Mouse (Mus musculus) urinary bladder, postnatal 25 days (tissue): Measurements from ENCODE around the gene Tex14.
"Not testable (repeated sequence)": the region's sequence is repeated elsewhere in the genome, so short reads cannot be mapped to it uniquely, and the experiment has no call there.

Source experiments
- DNase-seq: peaks from one replicate; pipeline ENCODE4 v3.0.0; 2022; ENCODE audit warnings: low spot score

The Tex14 gene

DNA sequence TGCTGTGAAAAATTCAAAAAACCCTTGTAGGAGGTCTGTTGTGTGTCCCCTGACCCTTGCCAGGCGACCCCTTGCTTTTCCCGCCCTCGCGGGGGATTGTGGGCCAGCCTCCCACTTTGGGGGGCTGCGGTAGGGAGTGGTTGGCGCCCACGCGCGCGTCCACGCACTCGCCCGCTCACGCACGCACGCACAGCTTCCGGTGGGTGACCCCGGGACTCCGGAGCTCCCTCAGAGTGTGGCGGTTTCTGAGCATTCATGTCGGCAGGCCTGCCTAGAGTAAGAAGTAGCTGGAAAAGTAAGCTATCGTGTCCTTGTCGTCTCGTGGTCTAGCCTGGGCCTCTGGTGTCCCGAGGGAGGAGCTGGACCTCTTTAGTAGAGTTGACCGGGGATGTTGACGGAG, at the start of gene Tex14, which contains the start of gene Rad51c:
Tex14 (plus strand) TSS at position 190 of the 400 bp plus-strand sequence.
Rad51c (minus strand) TSS at position 79 of the 400 bp plus-strand sequence.
- DNase-seq: no peak

DNA sequence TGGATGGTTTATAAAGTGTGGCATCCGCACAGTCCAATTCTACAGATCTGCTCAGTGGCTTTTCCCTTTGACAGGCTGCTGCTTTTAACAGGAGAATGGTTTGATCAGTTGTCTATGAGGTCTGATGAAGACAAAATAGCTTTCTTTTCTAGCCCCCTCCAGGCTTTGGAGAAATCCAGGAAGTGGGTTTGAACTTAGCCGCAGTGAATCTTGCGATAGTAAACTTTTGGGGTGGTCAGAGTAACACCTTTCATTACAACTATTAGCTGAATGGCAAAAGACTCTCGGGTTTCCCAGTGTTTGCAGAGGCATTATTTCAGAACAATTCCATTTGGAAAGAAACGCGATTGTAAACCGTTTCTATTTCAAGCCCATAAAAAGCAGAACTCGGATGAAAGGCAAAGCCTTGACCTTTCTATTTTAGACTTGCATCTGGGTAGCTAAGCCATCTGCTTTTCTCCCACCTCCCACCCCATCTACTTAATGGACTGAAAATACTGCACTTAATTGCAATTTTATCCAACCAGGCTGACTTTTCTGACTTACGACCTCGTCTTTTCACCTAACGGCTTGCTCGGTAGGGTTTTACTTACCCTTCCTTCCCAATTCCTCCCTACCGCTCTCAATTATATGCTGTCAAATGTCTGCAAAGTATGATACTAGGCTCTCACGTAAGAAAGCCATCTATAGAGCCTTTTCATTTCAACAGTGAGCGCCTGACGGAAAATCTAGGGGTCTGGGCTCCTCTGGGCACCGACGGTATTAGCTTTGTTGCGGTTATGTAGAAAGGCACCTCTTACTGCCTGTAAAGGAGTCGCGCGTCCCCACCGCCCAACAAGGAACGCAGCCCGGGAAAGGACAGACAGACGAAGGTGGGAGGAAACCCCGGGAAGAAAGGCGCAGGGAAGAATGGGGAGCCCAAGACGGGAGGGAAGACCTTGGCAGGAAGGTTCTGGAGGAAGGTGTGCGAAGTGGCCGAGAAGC, 47.3 kb upstream of the Tex14 start:
- peak; percentile 3 for DNase-seq

DNA sequence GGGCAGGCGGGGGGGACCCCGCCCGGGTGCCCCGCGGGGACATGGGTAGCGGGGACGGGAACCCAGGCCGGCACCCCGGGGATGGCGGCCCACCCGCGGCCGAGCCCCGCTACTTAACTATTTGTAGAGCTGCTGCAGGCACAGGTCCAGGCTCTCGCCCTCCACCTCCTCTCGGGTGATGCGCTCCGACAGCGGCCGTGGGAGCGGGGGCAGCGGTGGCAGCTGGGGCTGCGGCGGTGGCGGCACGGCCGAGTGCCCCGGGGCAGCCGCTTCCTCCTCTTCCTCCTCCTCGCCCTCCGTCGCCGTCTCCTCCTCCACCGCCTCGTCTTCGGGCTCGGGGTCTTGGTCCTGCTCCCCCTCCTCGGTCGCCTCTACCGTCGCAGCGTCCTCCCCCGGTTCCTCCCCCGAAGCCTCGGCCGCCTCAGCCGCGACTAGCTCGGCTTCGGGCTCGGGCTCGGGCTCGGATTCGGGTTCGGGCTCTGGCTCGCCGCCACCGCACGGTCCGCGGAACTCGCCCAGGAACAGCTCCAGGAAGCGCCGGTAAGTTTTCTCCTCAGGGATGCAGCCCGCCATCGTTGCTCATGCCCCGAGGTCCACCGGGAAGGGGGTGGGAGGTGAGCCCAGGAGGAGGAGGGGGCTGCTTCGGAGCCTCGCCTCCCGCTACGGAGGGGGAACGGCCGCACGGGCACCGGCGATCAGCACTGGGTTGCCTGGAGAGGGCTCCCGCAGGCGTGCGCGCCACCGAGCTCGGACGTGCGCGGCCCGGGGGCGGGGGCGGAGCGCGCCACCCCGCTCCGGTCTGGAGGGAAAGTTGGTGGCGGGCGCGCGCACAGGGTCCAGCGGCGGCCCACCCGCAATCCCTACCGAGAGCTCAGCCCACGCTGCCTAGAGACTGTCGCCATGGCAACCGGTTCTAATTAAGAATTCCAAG, 46.3 kb upstream of the Tex14 start, which contains the start of gene Ppm1e:
Ppm1e (minus strand) TSS at position 693 of the 931 bp plus-strand sequence.
- peak; percentile 54 for DNase-seq

DNA sequence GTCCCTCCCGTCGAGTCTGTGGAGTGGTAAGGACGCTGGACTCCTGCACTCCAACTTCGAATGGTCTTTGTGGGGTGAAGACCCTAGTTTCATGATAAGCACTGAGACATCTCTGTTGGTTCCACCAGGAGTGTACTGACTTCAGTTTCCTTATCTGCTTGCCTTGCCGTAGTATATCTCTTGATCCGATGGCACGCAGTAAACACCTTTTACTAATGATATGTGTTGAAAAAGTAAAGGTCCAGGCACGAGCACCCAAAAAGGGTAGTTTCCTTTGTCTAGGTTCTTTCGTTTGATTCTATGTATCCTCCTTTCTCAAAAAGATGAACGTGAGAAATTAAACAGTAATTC, 45.6 kb upstream of the Tex14 start:
- no peak for DNase-seq

DNA sequence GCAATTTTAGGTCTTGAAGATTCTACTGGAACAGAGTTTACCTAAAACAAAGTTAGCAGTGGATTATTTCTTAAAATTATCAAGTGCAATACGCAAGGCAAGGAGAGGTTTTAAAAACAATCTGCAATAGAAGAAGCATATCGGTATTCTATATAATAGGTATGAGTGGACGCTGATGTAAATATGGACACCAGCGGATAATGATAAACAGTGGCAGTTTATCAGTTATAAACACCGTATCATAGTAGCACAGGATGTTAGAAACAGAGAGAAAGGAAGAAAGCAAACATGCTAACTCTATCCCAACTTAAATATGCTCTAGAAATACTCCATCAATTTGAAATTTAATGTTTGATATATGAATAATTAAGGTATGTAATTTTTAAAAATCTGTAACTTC, 39.7 kb upstream of the Tex14 start:
- no peak for DNase-seq

DNA sequence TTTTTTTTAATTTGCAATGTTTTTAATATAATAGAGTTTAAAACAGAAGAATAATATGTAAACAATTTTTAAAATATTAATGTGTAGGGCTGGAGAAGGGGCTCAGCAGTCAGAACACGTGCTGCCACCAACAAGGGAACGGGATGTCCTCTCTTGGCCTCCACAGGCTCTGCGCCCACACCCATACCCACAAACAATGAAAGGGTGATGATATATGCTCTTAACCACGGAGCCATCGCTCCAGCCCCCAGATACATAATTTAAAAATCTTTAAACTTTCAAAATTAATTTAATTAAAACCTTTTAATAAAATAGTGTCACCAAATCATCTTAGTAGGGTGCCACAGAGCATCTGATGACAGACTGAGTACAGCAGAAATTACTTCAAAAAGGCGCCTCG, 37.8 kb upstream of the Tex14 start:
- DNase-seq: no peak

DNA sequence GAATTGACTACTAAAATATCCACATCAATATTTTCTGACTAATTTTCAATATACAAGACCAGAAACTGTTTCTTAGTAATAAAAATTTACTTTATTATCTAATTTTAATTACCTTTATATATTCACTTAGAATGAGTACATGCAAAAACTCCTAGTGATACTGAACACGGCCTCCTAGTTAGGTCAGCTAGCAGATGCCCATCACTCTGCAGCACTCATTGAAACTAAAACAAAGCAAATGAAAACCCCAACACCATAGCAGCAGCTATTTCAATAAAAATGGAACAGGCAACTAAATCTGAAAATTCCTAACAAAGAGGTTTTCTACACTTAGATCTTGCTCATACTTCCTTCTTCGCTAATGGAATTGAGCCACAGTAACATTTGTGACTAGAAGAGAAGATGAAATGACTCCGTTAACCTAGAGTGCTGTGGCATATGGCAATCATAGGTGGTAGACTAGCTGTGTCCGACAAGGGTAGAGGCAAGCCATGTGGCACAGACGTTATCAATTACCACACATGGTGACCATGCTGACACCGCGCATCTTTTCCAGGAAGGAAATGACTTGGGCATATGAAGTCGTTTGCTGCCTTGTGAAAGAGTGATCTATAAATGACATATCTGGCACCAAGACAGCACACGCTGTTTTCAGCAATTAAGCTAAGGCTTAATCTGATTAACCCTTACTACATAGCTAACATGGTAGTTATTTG, 36.8 kb upstream of the Tex14 start:
- DNase-seq: no peak

DNA sequence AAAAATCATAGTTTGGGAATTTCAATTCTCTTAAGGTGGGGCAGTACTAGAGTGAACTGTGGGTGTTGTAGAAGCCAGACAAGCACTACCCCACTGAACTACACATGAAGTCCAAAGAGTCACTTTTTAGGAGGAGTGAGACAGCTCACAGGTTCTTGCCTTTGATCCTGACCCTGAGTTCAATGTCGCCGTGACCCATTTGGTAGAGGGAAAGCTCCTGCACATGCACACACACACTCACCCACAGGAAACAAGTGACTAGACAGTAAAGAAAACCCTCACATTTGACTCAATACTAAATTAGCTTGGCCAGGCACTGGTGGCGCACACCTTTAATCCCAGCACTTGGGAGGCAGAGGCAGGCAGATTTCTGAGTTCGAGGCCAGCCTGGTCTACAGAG, 20.3 kb upstream of the Tex14 start:
- no peak for DNase-seq

DNA sequence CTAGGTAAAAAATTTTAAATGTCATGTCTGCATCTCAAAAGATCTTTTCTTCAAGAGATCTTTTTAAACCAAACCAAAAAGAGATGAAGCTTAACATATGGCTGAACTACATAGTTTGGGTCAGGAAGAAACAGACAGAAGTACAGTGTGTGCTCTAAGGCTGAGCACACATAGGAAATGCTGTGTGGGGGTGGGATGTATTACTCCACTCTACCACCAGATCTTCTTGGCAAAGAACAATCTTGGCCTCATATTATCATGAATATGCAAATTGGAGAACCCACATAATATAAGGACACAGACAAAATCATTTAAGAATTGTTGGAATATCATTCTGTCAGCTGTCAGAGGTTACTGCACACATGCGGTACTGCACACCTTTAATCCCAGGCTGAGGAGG, 19.2 kb upstream of the Tex14 start:
- DNase-seq: no peak

DNA sequence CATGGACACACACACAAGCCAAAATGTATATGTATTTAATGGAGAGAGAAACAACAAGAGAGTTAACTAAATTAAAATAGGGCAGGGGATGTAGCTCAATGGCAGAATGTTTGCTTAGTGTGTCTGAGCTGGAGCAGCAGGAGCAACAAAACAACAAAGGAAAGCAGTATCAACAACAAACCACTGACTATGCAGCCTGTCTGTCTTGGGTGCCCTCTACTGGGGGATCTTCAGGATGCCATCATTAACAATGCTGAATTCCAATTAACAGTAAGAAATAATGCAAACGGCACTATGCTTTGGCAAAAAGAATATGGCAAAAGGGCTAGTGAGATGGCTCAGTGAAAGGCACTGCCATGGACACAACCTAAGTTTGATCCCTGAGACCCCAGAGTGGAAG, 11.0 kb upstream of the Tex14 start:
- peak; percentile 6 for DNase-seq

DNA sequence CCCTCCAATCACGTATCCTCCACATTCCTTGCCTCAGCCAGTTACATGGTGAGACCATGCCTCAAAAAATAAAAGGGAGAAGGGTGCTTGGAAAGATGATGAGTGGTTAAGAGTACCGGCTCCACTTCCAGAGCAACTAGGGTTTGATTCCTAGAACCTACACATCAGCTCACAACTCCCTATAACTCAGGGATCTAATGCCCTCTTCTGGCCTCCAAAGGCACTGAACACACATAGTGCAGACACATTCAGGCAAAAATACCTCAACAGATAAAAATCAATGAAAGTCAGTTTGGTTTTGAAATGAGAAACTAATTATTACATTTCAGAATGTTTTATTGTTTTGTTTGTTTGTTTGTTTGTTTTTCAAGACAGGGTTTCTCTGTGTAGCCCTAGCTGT, 6.5 kb upstream of the Tex14 start:
- DNase-seq: no peak

DNA sequence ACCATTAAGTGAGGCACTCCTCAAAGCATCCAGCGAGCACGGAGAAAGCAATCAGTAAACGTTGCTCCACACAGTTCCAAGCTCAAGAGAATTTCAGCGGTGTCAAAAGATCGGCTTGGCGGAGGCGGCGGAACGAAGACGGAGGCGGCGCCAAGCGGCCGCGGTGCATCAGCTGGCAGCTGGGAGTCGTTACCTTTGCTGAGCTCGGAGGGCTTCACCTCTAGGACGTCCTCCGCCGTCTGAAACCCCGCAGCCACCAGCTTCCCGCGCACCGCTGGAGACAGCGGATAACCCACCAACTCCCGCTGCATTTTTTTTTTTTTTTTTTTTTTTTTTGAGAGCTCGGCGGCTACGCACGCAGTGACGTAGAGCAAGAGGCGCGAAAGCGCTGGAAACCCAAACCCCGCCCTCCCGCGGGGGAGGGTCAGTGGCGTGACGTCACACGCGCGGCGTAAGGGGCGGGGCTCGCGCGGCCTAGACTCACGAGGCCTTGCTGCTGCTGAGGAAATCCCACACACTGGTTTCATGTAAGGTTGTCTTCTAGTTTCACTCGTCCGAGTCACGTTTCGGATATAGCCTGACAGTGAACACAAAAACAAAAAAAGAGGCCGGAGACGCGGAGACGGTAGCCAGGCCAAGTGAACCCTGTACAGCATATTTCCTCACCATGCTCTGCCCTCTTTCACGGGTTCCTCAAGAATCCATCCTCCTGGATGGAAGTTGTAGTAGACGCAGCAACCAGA, 583 bp upstream of the Tex14 start:
- DNase-seq: peak; percentile 97

DNA sequence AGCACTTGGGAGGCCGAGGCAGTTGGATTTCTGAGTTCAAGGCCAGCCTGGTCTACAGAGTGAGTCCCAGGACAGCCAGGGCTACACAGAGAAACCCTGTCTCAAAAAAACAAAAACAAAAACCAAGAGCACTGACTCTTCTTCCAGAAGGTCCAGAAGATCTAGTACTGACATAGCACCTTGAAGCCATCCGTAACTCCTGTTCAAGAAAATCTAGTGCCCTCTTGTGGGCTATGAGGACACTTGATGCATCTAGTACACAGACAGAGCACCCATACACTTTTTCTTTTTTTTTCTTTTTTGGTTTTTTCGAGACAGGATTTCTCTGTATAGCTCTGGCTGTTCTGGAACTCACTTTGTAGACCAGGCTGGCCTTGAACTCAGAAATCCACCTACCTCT, 8.5 kb downstream of the Tex14 start:
- not testable (repeated sequence) for DNase-seq

DNA sequence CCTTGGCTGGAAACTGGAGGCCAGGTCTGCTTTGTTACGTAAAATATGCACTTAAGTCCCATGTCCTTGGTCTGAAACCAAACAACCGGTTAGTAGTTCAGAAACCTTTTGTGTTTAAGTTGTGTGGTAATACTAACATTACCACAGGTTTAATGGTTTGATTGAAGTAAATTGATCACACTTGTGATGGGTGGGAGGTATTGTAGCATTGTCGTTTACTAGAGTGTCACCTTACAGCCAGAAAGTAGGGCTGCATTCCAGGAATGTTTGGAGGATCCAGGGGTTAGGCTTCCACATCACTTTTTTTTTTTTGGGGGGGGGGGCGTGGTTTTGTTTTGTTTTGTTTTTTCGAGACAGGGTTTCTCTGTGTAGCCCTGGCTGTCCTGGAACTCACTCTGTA, 11.3 kb downstream of the Tex14 start:
- no peak for DNase-seq

DNA sequence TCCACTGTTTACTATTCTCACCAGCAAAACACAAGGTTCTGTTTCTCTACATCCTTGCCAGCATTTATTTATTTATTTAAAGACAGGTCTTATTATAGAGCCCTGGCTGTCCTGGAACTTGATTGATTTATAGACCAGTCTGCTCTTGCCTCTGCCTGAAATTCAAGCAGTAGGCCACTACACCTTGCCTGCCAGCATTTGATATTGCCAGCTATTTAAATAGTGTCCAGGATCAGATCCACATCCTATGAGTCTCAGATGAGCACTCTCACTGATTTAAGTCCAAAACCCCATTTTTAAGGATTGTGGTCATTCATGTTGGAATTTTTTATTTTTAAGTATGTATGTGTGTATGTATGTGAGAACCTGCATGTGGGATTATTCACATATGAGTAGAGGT, 16.0 kb downstream of the Tex14 start:
- DNase-seq: no peak

DNA sequence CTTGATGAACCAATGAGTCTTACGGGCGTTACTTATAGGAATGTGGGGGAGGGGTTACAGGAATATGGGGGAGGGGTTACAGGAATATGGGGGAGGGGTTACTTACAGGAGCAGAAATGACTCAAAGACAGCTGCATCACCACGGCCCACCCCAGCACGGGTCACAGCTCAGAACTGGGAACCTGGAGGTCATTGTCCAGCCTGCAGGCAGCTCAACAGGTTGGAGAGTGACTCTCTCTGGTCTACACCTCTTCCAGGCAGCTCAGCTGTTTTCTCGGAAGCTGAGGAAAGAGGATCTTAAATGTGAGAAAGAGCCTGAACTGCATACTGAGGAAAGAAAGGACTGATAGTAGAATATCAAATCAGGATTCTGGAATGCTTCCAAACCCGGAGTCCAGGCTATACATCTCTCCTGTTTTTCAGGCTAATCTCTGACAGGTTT, 16.9 kb downstream of the Tex14 start:
- no peak for DNase-seq

DNA sequence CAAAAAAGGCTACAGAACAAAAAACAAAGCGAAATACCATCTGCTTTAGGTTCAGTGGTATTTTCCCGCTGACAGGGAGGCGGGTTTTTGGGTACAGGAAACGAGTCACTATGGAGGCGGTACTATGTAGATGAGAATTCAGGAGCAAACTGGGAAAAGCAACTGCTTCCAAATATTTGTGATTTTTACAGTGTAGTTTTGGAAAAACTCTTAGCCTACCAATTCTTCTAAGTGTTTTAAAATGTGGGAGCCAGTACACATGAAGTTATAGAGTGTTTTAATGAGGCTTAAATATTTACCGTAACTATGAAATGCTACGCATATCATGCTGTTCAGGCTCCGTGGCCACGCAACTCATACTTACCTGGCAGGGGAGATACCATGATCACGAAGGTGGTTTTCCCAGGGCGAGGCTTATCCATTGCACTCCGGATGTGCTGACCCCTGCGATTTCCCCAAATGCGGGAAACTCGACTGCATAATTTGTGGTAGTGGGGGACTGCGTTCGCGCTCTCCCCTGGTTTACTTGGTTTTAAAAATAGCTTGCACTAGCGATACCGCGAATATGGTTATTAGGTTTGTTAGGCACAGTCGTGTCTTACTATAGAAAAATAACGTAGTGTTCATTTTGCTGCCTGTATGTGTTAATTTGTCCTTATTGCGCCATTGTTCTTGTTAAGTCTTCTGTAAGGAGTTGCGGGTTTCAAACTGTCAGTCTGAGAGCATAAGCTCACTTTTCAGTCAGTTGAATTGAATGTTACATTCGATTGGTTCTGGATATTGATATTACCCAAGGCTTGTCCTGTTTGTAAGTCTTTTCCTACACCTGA, 17.9 kb downstream of the Tex14 start:
- peak; percentile 65 for DNase-seq

DNA sequence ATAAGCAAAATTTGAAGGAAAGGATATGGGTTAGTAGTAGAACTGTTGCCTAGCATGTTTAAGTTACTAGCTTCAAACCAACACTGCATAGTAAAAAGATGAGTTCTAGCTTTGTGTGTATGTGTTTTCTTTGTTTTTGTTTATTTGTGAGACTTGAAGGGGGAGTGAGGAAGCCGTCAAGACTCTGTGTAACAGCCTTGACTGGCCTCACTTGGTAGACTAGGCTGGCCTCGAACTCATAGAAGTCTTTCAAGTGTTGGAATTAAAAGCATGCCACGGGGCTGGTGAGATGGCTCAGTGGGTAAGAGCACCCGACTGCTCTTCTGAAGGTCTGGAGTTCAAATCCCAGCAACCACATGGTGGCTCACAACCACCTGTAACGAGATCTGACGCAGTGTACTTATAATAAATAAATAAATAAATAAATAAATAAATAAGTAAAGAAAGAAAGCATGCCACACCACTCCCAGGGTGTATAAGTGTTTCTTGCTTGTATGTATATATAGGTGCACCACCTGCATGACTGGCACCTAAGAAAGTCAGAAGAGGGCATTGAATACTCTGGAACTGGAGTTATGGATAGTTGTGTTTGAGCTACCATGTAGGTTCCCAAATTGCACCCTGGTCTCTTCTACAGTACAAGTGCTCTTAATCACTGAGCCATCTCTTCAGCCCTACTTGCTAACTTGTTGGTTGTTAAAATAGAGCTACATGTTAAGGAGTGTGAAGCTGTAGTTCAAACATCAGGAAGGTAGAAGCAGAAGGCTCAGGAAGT, 18.9 kb downstream of the Tex14 start:
- no peak for DNase-seq

DNA sequence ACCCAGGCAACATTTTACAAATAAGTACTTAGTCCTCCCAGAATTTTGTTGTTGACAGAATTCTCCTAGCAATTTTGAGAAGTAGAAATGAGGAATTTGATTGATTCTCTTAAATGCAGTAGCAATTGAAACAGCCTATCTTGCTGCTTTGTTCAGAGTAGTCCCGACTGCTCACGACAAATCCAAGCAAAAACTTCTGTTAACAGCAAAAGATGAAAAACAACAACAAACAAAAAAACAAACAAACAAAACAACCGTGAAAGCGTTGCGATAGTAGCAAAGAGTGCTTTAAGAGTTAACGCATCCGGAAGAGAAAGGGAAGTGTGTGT, 21.2 kb downstream of the Tex14 start:
- no peak for DNase-seq
